Mouse (Mus musculus) embryo, embryonic 9.5 days (tissue): ENCODE data around the gene Tspan17.
"Not testable (repeated sequence)": the region's sequence is repeated elsewhere in the genome, so short reads cannot be mapped to it uniquely, and the experiment has no call there.

Experiments
- DNase-seq: peaks from one replicate; pipeline ENCODE4 v3.0.0-alpha.2; 2017; ENCODE audit errors: extremely low spot score

The Tspan17 gene

DNA sequence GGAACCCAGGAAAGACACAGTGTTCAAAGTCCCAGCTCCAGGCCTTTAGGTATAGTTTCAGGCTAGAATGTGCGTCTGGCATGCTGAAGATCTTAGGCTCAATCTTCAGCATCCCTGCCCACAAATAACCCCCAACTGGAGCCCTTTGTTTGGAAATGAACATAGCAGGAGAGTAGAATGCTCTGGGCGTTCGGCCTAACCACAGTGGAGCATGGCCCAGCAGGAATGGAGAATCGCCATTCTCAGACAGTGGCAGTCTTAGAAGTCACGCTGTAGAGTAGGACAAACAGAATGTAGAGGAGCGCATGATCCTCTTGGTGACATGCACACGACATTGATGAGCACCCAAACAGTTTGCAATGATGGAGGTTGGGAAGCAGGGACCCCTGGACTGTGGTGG lies 28.3 kb upstream of the Tspan17 start:
- no peak for DNase-seq

DNA sequence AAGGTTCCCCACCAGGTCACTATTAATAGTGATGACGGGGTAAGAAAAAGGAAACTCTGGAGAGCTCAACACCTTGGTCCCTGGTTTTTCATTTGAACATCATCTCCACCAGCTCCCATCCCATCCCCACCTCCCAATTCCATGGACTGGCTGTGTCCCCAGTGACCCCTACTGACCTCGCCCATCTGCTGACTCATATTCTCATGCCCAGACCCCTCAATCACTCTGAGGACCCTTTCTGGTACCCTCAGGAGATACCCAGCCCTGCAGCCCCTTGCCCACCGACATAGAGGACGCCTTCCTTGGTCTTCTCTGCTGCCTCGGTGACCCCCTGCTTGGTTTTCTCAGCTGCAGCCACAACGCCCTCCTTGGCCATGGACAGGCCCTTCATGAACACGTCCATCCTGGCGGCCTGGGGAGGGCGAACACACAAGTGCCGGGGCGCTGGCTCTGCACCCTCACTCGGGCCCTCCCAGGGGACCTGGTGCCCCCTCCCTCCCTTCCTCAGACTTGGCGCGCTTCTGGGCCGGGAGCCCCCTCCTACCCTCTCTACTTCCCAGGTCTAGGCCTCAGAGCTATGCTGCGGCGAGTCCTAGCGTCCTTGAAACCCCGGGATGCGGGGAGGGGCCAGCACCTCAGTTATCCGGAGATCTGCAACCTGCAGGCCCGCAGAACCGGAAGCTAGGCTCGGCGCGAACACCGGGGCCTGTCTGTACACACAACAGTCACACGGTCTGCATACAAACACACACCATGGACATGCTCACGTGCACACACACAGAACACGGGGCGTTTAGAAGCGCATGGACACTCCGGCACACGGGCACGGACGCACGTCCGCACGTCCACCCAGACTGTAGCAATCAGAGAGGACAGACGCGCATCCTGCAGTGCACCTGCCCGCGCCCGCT lies 23.6 kb upstream of the Tspan17 start:
- peak; percentile 6 for DNase-seq

DNA sequence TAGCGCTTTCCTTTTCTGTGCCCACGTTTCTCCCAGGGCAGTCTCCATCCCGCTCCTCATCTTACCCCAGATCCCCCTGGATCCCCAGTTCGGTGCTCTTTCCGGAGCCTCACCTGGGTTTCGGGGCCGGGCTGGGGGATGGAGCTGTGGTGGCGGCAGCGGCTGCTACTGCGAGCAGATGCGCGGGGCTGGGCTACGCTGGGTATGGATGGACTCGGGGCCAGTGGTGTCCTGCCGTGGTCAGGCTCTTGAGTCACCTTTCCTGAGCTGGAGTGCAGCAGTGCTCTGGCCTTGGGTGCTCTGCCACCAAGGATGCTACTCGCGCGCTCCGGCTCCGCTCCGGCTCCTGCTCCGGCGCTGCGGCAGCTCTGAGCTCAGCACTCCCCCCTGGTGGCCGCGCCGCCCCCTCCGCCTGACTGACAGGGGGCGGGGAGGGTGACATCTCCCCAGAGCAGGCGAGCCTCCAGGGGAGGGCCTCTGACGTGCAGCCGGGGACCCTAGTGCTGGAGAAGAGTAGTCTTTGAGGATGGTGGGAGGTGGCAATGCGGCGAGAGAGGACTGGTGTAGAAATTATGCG lies 22.9 kb upstream of the Tspan17 start, which contains the start of gene Sncb:
Gene Sncb, minus strand, starts transcription at position 404 of the 577 bp plus-strand sequence.
- peak; percentile 67 for DNase-seq

DNA sequence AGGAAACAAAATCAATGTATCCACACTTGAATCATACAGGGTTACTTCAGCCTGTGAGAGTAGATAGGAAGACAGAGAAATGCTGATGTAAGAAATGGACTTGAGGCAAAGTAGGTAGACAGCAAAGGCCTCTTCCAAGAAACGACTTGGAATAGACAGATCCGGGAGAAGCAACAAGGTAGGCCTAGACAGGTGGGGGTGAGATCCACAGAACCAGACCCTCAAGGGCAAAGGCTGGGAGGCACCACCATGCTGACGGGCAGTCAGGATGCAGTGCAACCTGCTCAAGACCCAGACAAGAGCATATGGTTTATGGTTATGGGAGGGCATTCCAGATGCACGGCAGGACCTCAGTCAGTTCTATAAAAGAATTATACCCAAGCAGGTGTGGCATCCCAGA lies 22.2 kb upstream of the Tspan17 start:
- no peak for DNase-seq

DNA sequence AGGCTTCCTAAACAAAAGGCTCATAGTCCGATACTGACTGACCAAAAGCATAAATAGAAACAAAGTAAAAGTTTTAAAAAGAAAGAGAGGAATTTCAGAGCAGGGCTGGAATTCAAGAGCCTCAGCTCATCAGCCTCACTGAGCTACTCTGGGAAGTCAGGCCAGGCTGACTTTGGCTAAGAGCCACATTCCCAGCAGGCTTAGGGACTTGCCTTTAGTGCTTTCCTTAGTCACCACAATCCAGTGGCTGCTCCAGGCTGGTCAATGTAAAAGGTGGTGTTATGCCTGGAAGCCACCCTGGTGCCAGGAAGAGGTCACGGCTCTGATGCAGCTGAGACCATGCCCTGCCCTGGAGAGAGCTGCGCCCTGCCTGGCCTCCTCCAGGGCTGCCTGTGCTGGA lies 8.6 kb upstream of the Tspan17 start:
- no peak for DNase-seq

DNA sequence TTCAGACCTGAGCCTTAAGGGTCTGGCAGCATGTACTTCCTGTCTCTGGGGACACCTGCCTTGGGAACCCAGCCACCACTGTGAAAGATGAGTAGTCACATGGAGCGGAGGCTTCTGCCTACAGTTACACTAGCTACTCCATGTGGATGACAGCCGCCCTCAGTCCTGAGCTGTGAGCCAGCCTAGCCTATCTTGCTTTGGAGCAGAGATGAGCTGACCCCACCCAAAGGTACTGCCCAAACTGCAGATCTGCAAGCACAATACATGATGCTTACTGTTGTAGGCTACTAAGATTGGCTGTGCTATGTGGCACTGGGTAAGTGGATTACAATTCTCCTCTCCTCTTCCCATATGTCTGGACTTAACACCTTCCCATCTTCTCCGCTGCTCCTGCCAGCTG lies 8.1 kb upstream of the Tspan17 start:
- DNase-seq: no peak

DNA sequence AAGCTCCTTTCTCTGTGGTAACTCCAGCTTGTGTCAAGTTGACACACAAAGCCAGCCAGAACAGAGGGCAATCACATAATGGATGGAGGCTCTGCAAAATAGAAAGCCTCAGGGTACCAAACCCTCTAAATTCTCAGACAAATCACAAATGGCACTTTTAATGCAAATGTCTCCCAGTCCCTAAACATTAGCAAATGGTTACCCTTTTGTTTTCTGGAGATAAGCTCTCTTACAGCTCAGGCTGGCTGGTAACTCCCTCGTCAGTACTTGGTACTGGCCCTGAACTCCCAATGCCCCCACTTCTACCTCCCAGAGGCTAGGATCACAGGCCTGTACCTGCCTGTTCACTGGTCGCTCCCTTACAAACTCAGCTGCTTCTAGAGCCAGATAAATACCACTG lies 5.9 kb upstream of the Tspan17 start:
- no peak for DNase-seq

DNA sequence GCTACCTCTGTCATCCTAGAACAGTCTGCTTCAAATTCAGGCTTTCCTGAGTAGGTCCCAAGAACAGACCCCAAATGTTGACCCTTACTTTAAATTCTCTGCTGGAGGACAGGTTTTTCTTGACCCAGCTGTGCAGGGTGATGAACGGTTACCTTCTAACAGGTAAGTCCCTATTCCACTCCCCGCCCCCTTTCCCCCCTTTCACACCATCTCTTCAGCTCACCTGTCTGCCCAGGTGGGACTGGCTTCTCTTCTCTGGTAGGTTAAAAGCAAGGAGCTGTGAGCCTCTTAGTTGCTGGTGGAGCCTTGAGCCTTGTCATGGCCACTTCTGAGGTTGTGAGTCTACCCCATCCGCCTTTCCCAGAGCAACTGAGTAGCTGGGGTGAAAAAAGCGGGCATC lies 5.5 kb upstream of the Tspan17 start, which contains the start of gene Eif4e1b:
Gene Eif4e1b, plus strand, starts transcription at position 301 of the 400 bp plus-strand sequence.
- no peak for DNase-seq

DNA sequence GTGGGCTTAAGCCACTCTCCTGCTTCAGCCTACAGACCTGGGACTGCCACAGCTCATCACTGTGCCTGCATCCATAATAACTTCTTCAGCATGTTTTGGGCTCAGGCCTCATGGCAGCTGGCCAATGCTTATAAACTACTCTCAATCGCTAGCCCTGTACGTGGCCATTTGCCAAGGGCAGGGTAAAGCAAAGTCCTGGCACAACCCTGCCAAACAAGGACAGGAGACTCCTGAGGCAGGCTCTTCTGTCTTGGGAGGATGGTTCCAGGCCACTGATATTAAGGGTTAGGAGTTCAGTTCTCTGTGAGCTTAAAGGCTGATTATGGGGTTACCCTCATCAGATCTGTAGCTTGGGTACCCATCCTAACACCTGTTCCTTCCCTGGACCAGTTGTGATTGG lies 1.6 kb upstream of the Tspan17 start:
- DNase-seq: not testable (repeated sequence)

DNA sequence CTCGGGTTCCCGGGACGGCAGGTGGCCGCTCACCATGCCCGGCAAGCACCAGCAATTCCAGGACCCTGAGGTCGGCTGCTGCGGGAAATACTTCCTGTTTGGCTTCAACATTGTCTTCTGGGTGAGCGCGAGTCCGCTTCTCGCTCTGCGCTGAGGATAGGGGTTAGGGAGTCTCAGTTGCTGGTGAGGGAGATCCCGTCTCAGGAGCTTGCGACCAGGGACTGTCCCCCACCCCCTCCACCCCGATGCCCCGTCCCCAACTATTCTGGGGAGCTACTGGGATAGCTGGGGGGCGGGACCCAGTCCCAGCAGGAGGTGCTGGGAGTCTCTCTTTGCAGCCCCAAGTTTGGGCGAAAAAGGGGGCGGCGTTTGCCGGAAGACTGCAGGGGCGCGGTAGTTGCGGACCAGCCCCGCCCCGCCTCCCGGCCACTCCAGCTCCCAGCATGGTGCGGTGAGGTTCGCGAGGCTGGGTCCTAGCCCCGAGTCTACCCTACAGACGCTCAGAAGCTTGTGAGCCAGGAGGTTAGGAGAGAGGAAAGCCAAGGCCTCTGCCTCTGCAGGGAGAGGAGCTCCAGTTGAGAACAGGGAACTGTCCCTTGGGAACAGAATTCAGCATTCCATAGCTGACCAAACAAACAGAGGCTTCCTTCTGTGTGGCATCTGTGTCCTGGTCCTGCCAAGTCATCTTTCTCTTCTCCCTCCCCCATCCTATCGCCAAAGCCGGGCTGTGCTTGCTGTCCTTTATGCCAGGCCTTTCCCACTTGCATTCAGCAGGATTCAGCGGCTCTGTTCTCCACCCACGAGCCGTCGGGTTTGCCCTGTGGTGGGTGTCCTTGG lies 602 bp downstream of the Tspan17 start:
- peak; percentile 46 for DNase-seq

DNA sequence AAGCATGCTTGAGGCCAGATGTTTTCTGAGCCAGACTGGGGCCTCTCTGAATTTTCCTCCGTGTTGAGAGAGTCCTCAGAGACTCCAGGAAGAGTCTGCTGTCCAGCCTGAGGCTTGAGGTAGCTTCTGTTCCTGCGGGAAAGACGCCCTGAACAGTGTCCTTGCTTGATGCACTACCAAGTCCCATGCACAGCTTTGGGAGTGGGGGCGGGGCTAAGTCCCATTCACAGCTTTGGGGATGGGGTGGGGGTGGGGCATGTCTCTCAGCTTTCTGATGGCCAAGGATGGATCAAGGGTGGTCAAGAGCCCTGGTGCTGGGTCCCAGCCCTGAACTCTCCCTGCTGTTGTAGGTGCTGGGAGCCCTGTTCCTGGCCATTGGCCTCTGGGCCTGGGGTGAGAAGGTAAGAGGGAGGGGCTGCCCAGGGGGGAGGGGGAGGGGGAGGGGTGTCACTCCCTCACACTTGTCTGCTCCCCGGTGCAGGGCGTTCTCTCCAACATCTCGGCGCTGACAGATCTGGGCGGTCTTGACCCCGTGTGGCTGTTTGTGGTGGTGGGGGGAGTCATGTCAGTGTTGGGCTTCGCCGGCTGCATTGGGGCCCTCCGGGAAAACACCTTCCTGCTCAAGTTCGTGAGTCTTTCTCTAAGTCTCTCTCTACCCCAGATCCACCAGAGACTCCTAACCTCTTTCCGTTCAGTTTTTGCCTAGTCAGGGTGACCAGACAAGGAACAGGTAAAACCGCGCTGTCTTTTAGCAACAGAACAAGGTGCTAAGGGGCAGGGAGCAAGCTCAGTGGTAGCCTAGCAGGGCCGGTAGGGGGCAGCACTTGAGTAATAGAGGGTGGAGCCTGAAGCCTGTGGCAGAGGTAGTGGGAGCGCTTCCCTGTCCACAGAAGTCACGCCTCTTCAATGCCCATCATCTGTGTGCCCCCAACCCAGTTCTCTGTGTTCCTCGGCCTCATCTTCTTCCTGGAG lies 3.4 kb downstream of the Tspan17 start:
- no peak for DNase-seq

DNA sequence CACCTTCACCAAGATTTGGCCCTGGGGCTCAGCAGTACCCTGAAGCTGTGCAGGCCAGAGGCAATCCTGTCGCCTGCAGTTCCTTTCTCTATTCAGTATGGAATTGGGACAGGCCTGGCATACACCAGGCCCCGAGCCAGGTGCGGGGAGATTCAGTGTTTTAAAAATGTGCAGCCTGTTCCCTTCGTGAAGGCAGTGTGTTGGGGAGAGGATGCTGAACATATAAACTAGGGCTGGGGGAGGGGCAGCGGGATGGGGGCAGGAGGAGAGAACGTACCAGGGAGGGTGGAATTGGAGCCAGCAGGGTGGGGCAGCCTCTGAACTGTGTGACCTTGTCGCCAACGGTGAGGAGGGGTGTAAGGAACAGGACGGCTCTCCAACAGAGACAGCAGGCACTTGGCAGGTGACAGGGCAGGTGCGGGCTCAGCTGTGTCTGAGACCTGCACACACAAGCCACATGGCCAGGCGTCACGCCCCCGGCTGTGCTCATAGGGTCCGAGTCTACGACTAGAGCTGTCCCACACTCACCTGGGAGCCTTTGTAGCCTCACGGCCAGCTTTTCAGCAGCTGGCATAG lies 4.9 kb downstream of the Tspan17 start:
- no peak for DNase-seq

DNA sequence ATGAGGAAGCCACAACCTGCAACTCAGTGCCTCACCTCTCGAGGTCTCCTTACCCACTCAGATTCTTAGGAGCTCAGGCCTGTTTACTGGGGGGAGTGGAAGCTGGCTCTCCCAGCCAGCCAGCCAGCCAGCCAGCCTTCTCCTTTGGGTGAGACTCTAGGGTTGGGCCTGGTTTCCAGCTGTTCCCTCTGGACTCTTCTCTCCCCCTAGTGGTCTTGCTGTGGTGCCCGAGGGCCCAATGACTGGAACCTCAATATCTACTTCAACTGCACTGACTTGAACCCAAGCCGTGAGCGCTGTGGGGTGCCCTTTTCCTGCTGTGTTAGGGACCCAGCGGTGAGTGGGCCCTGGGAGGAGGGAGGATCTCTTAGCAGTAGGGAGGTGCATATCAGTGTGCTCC lies 5.7 kb downstream of the Tspan17 start:
- DNase-seq: no peak

DNA sequence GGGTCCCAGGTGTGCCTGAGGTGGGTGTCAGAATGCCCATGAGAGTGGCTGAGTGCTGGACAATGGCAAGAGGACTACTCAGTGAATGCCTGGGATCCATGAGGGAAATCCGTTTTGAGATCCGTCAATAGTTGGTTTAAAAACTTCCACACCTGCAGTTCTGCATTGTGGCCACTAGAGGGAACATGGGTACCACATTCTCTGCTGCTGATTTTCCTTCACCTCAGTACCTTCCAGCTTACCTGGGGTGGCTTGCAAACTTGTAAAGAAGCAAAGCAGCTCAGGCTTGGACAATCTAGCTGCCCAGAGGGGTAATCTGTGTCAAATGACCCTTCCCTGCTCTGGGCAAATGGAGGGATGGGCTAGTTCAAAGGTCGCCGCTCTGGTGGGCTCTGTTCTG lies 8.2 kb downstream of the Tspan17 start:
- no peak for DNase-seq

DNA sequence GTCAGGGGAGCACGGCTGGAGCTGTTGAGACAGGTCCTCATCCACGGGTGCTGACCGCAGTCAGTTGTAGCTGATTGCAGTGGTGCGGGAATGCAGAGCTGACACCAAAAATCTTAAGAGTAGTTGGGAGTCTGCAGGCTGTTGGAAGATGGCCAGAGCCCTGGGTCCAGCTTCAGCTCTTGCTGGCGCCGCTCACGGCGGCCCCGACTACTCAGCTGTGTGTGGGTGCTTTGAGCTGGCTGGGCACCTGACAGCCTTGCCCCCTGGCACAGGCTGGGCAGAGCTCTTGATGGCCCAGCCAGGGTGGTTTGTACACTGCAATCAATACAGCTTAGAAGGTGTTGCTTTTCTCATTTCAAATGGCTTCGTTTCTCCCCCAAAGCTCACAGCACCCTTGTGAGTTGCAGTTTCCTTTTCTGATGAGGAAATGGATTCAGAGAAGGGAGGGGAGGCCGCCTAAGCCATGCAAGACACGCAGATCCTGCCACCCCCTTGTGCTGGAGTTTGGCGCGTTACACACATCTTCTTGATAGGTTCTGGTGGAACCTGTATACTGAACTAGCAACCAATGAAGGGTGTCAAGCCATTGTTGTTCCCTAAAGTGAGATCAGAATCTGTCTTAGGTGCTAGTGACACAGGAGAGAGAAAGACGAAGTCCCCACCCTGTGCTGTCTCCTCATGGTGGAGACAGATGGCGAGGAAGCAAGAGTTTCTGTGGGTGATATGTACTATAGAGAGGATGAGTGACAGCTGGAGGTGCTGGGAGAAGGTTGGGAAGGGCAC lies 8.9 kb downstream of the Tspan17 start:
- DNase-seq: no peak

DNA sequence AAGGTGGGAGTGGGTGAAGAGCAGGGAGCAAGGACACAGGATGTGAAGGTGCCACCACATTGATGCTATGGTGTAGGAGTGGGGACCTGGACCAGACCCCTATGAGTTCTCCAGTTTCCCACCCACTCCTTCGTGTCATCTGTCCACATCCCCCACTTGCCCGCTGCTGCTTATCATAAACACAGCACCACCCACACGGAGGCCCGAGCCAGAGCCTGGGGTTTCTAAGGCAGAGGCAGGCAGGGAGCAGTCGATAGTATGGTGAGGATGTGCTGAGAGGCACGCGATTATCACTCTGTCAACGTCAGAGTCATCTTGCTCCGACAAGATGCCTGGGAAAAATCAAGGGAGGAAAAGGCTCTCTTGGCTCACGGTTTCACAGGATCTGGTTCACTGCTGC lies 9.6 kb downstream of the Tspan17 start:
- DNase-seq: no peak

DNA sequence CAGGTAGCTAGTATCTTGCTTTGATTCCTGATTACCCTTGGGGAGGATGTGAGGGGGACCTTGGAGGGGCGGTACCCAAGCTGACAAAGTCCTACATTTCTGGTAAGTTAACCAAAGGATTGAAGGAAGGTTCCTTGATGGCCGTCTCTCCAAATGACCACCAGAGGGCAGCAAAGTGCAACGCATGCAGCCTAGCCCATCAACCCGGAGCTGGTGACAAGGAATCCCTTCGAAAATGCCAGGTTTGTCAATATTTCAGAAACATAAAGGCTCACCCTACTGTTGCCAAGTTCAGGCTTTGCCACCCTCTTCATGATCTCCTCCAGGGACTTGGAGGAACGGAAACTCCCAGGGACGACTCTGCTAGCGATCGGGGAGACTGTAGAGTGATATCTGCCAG lies 10.5 kb downstream of the Tspan17 start:
- DNase-seq: peak; percentile 79

DNA sequence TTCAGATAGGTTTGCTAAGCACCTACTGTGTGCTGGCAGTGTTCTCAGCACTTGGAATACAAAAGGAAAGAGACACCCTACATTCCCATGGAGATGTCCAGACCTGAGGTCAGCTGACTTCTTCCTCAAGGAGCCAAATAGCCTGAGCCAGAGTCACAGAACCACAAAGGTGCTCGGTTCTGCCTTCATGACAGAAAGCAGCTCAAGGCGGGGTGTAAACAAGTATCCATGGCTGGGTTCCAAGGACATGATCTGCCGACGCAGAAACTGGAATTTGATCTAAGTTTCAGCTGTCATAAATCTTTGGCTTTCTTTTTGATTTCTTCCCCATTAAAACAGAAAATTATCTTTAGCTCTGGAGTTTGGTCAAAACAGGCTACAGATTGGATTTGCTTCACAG lies 11.0 kb downstream of the Tspan17 start:
- DNase-seq: no peak

DNA sequence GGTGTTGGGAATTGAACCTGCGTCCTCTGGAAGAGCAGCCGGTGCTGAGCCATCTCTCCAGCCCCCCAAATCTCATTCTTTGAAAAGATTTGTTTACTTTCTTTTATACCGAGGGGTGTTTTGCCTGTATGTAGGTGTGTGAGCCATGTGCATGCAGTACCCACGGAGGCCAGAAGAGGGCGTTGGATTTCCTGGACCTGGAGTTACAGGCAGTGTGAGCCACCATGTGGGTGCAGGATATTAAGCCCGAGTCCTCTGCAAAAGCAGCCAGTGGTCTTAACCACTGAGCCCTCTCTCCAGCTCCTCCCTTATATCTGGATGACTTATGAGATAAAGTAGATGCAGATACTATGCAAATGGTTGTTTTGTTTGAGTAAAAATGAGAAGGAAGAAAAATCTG lies 13.8 kb downstream of the Tspan17 start:
- DNase-seq: no peak
